Mouse (Mus musculus) hindbrain, postnatal 0 days (tissue): ENCODE results near the gene Mrpl46. TPM values are rescaled to one million over a fixed set of nuclear protein-coding genes. Genes with fewer than 3 reads are reported as not detected.

Source experiments
- ATAC-seq: fragments of 200-750 bp; cut with Nextera tagmentation; 2 replicates; pipeline ENCODE4 v1.8.0; 2017; ENCODE audit warnings: mild to moderate bottlenecking, moderate TSS enrichment, moderate library complexity
- DNase-seq: peaks from one replicate; pipeline ENCODE4 v3.0.0-alpha.2; 2015; ENCODE audit warnings: low spot score
- H3K27ac ChIP-seq: fragments of 300-500 bp; sonication (generic); 2 replicates; pipeline ENCODE4 v1.5.1; 2014; ENCODE audit warnings: mild to moderate bottlenecking
- H3K27me3 ChIP-seq: fragments of 300-500 bp; sonication (generic); 2 replicates; pipeline ENCODE4 v1.6.1; 2014; ENCODE audit warnings: low read length, mixed read lengths; ENCODE audit not compliant: insufficient read depth
- H3K36me3 ChIP-seq: fragments of 300-500 bp; sonication (generic); 2 replicates; pipeline ENCODE4 v1.6.1; 2014; ENCODE audit warnings: low read length, mixed read lengths; ENCODE audit not compliant: insufficient read depth
- H3K4me1 ChIP-seq: fragments of 300-500 bp; sonication (generic); 2 replicates; pipeline ENCODE4 v1.6.1; 2014; ENCODE audit warnings: antibody characterized with exemption, low read length, mixed read lengths; ENCODE audit not compliant: insufficient read depth
- H3K4me2 ChIP-seq: fragments of 300-500 bp; sonication (generic); 2 replicates; pipeline ENCODE4 v1.6.1; 2014; ENCODE audit warnings: low read depth, mild to moderate bottlenecking, low read length, moderate library complexity, mixed read lengths
- H3K4me3 ChIP-seq: fragments of 300-500 bp; sonication (generic); 2 replicates; pipeline ENCODE4 v1.5.1; 2014; ENCODE audit warnings: low read length
- H3K9ac ChIP-seq: fragments of 300-500 bp; sonication (generic); replicated peaks from 2 replicates; pipeline ENCODE4 v1.6.1; 2014; ENCODE audit warnings: mild to moderate bottlenecking, low read length, moderate library complexity, mixed read lengths
- H3K9me3 ChIP-seq: fragments of 300-500 bp; sonication (generic); 2 replicates; pipeline ENCODE4 v1.6.1; 2016; ENCODE audit warnings: low read length, mixed read lengths
- CTCF ChIP-seq: IDR thresholded peaks from 2 replicates; pipeline ENCODE4 v1.5.1; 2016; ENCODE audit warnings: antibody characterized with exemption, control low read depth, low read depth
- WGBS: fragments of 180-500 bp; shearing (Covaris S2); extraction: QIAGEN DNeasy Blood & Tissue Kit; methylation state at CpG from one replicate; pipeline ENCODE4 v1.1.7; 2014; 5-methylcytosine and 5-hydroxymethylcytosine counted together
- polyA plus RNA-seq: library from polyadenylated mRNA; unstranded; fragments of >200 nt; fragmentation: Nextera tagmentation; extraction: Ambion mirVana; gene quantifications from 2 replicates; pipeline ENCODE4 v1.2.1, GENCODE M21; 2015
- total RNA-seq: library from RNA; depleted of rRNA; stranded (reverse); fragments of >200 nt; gene quantifications from 2 replicates; pipeline ENCODE4 v1.2.3, GENCODE M21; 2014

Mrpl46 gene
- total and polyA plus RNA-seq, 2 experiments from 2014 or later, result 26.7 to 71.4 TPM

GRCm38 (mm10) chr7:78807192-78807591 is 23.9 kb upstream of the Mrpl46 start:
- Histone ChIP-seq H3K27ac (no peak overlapping the region), H3K36me3 (no peaks in the 10 kb centered on the region), H3K4me2 (no peak overlapping the region), H3K9me3 (no peaks in the 10 kb centered on the region), H3K4me1 (no peaks in the 10 kb centered on the region), H3K4me3 (no peak overlapping the region), H3K27me3 (no peaks in the 10 kb centered on the region), H3K9ac (no peak overlapping the region)
- 72% methylated on average over 4 of the region's 4 CpGs for WGBS
- no peak for DNase-seq
- TF ChIP-seq CTCF, result no peak
- no peak for ATAC-seq

- no peaks in the 10 kb centered on the region for H3K36me3 ChIP-seq
- ATAC-seq, result no peak
- no peak for TF ChIP-seq CTCF
- H3K4me1 ChIP-seq, result no peaks in the 10 kb centered on the region
- H3K9me3 ChIP-seq, result no peaks in the 10 kb centered on the region
- H3K27me3 ChIP-seq, result no peaks in the 10 kb centered on the region
- WGBS, result 81% methylated on average over 3 of the region's 3 CpGs
- H3K9ac ChIP-seq, result no peak overlapping the region
- H3K27ac ChIP-seq, result no peak overlapping the region
- no peak overlapping the region for H3K4me2 ChIP-seq
- DNase-seq, result no peak
- no peak overlapping the region for H3K4me3 ChIP-seq
These were observed 20.5 kb upstream of the Mrpl46 start for GRCm38 (mm10) chr7:78803841-78804240.

- Histone ChIP-seq H3K4me3 (no peak overlapping the region), H3K27me3 (no peaks in the 10 kb centered on the region), H3K27ac (no peak overlapping the region), H3K9ac (no peak overlapping the region), H3K4me2 (no peak overlapping the region), H3K36me3 (no peaks in the 10 kb centered on the region), H3K4me1 (0 out of 2 replicates have a peak, but pooled peaks cover 2% of the 10 kb centered on the region), H3K9me3 (no peaks in the 10 kb centered on the region)
- DNase-seq, result no peak
- 77% methylated on average over 9 of the region's 9 CpGs for WGBS
- no peak for TF ChIP-seq CTCF
- no peak for ATAC-seq
These were observed 16.6 kb upstream of the Mrpl46 start for GRCm38 (mm10) chr7:78799730-78800496.

- Histone ChIP-seq H3K4me3 (no peak overlapping the region), H3K4me1 (0 out of 2 replicates have a peak, but pooled peaks cover 3% of the 10 kb centered on the region), H3K27ac (no peak overlapping the region), H3K9ac (no peak overlapping the region), H3K4me2 (no peak overlapping the region), H3K9me3 (no peaks in the 10 kb centered on the region), H3K36me3 (no peaks in the 10 kb centered on the region), H3K27me3 (no peaks in the 10 kb centered on the region)
- no peak for TF ChIP-seq CTCF
- WGBS, result 27% methylated on average over 8 of the region's 9 CpGs
- ATAC-seq (peak; percentile 64), DNase-seq (peak; percentile 65)
These were observed 14.6 kb upstream of the Mrpl46 start for GRCm38 (mm10) chr7:78797843-78798455.

- no peak for TF ChIP-seq CTCF
- Histone ChIP-seq H3K27me3 (no peaks in the 10 kb centered on the region), H3K36me3 (no peaks in the 10 kb centered on the region), H3K4me1 (0 out of 2 replicates have a peak, but pooled peaks cover 3% of the 10 kb centered on the region), H3K4me3 (no peak overlapping the region), H3K9ac (no peak overlapping the region), H3K9me3 (no peaks in the 10 kb centered on the region), H3K27ac (no peak overlapping the region), H3K4me2 (no peak overlapping the region)
- DNase-seq (no peak), ATAC-seq (no peak)
- 81% methylated on average over 3 of the region's 3 CpGs for WGBS
These were observed 13.3 kb upstream of the Mrpl46 start for GRCm38 (mm10) chr7:78796624-78797023.

GRCm38 (mm10) chr7:78794571-78795092 is 11.3 kb upstream of the Mrpl46 start:
- H3K27me3 ChIP-seq, result no peaks in the 10 kb centered on the region
- no peak overlapping the region for H3K4me3 ChIP-seq
- peaks cover 8% of the 10 kb centered on the region; the same call in 1 of the 2 replicates for H3K36me3 ChIP-seq
- ATAC-seq (no peak), DNase-seq (no peak)
- H3K9ac ChIP-seq, result no peak overlapping the region
- TF ChIP-seq CTCF, result no peak
- H3K4me1 ChIP-seq, result 0 out of 2 replicates have a peak, but pooled peaks cover 3% of the 10 kb centered on the region
- H3K4me2 ChIP-seq, result no peak overlapping the region
- H3K9me3 ChIP-seq, result no peaks in the 10 kb centered on the region
- 56% methylated on average over 6 of the region's 6 CpGs for WGBS
- no peak overlapping the region for H3K27ac ChIP-seq
